Mouse (Mus musculus): Measurements from ENCODE around the gene Serpina3k. TPM values are rescaled to one million over a fixed set of nuclear protein-coding genes. Genes with fewer than 3 reads are reported as not detected.
"Not testable (repeated sequence)": the region's sequence is repeated elsewhere in the genome, so short reads cannot be mapped to it uniquely, and the experiment has no call there.

Serpina3k gene
- total RNA-seq, 2 experiments from 2014 or later, result not detected

- not testable (repeated sequence) for ATAC-seq (ENCODE audit: poor library complexity, severe bottlenecking)
These were observed 48.6 kb downstream of the Serpina3k start for GRCm38 (mm10) chr12:104386878-104387277.

GRCm38 (mm10) chr12:104388477-104388876 lies 50.2 kb downstream of the Serpina3k start:
- ATAC-seq (ENCODE audit: poor library complexity, severe bottlenecking), result no peak

- not testable (repeated sequence) for ATAC-seq (ENCODE audit: poor library complexity, severe bottlenecking)
These were observed 52.8 kb downstream of the Serpina3k start for GRCm38 (mm10) chr12:104391057-104391456.

Other genes with a start within 250 kb of the Serpina3k start
- not detected in 2 replicates for gene Serpina5, start 237.4 kb upstream of the Serpina3k start, total RNA-seq (2015)
- not detected in 2 replicates for gene Serpina5, start 237.4 kb upstream of the Serpina3k start, total RNA-seq (2017)
- gene Serpina3a, start 225.8 kb upstream of the Serpina3k start, total RNA-seq (2015), result not detected in 2 replicates
- gene Serpina3a, start 225.8 kb upstream of the Serpina3k start, total RNA-seq (2017), result not detected in 2 replicates
- not detected in 2 replicates for gene Serpina3b, start 210.5 kb upstream of the Serpina3k start, total RNA-seq (2015)
- gene Serpina3b, start 210.5 kb upstream of the Serpina3k start, total RNA-seq (2017), result not detected in 2 replicates
- gene Serpina3c, start 184.6 kb upstream of the Serpina3k start, total RNA-seq (2015), result 0.40 TPM in 1 of 2 replicates, not detected in the other
- 0.45 TPM in 1 of 2 replicates, not detected in the other for gene Serpina3c, start 184.6 kb upstream of the Serpina3k start, total RNA-seq (2017)
- gene Serpina3f, start 123.9 kb upstream of the Serpina3k start, total RNA-seq (2015), result 1.2 and 1.5 TPM in 2 replicates
- gene Serpina3f, start 123.9 kb upstream of the Serpina3k start, total RNA-seq (2017), result 0.59 and 0.81 TPM in 2 replicates
- 4.2 and 4.7 TPM in 2 replicates for gene Serpina3g, start 102.2 kb upstream of the Serpina3k start, total RNA-seq (2015)
- gene Serpina3g, start 102.2 kb upstream of the Serpina3k start, total RNA-seq (2017), result 4.9 and 9.7 TPM in 2 replicates
- not detected in 2 replicates for gene Serpina3i, start 75.4 kb upstream of the Serpina3k start, total RNA-seq (2015)
- gene Serpina3i, start 75.4 kb upstream of the Serpina3k start, total RNA-seq (2017), result not detected in 2 replicates
- gene Serpina3j, start 23.9 kb upstream of the Serpina3k start, total RNA-seq (2015), result not detected in 2 replicates
- not detected in 2 replicates for gene Serpina3j, start 23.9 kb upstream of the Serpina3k start, total RNA-seq (2017)
- not detected in 2 replicates for gene Serpina3m, start within 50 bp of the Serpina3k start, total RNA-seq (2015)
- not detected in 2 replicates for gene Serpina3m, start within 50 bp of the Serpina3k start, total RNA-seq (2017)
- gene Serpina3n, start 68.2 kb downstream of the Serpina3k start, total RNA-seq (2015), result 0.23 and 0.31 TPM in 2 replicates
- gene Serpina3n, start 68.2 kb downstream of the Serpina3k start, total RNA-seq (2017), result not detected in 2 replicates
- gene Gsc, start 134.8 kb downstream of the Serpina3k start, total RNA-seq (2015), result not detected in 2 replicates
- not detected in 2 replicates for gene Gsc, start 134.8 kb downstream of the Serpina3k start, total RNA-seq (2017)